Mouse (Mus musculus): ENCODE results near the gene Gpc5. TPM values are rescaled to one million over a fixed set of nuclear protein-coding genes. Genes with fewer than 3 reads are reported as not detected.

Gpc5 gene
- polyA plus RNA-seq, 1 experiment from 2014 or later = 5.5 TPM

DNA sequence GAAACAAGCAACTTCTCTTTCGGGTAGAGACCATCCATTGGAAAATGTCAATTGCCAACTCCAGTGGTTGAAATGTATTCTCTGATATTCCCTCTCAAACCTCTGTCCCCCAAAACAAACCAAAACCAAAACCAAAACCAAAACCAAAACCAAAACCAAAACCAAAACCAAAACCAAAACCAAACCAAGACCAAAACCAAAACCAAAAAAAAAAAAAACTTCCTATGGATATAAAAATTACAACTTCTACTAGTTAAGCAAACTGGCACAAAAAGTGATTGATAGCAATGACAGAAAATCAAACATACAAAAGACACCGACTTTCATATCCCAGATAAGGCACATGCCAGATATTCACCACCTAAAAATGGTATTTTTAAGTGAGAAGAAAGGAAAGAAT is 161.7 kb downstream of the Gpc5 start:
- 94% methylated on average over 2 of the region's 2 CpGs for WGBS
- Histone ChIP-seq H3K9ac (replicated peaks; ENCODE audit: low read length) (no peak overlapping the region), H3K27me3 (ENCODE audit: control insufficient read depth, insufficient read depth, low read length) (no peaks in the 10 kb centered on the region), H3K9me3 (ENCODE audit: control insufficient read depth, low read length) (no peaks in the 10 kb centered on the region), H3K27ac (replicated peaks; ENCODE audit: low read depth, low read length) (no peak overlapping the region), H3K4me1 (ENCODE audit: control insufficient read depth, insufficient read depth, low read length) (no peaks in the 10 kb centered on the region), H3K36me3 (ENCODE audit: control insufficient read depth, insufficient read depth, low read length) (no peaks in the 10 kb centered on the region), H3K4me3 (replicated peaks; ENCODE audit: low read depth, low read length) (no peak overlapping the region), H3K4me2 (ENCODE audit: low read length) (no peak overlapping the region)
- no peak for DNase-seq
- ATAC-seq (ENCODE audit: low FRiP score, low TSS enrichment) = no peak

DNA sequence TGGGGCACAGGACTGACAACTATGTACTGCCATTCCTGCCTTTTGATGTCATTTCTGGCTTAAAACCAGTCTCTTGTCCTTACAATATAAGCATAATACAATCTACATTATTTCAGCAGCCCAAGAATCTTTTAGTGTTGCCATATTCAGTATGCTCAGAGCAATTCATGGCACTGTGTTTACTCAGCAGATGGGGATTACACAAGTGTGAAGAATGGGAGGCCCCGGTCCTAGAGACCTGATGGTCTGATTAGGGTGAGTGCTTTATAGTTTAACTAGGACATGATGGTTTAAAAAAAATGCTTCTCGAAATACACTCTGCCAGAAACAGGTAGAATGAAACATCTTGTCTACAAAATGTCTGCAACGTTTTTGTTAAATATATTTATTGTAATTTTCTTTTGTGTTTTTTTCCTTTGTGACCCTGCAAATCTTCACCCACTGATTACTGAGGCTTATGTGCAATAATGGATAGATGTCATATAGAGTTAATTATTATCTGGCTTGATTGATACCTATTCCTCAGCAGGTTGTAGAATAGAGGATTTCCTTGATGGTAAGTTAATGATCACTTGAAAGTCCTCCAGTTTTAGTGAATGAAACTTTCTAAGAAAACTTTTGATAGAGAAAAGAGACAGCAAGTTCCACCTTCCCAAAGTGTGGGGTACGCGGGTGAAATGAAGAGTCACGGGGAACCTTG is 177.8 kb downstream of the Gpc5 start:
- WGBS = 90% methylated on average over 6 of the region's 6 CpGs
- Histone ChIP-seq H3K9me3 (ENCODE audit: control insufficient read depth, low read length) (no peaks in the 10 kb centered on the region), H3K27me3 (ENCODE audit: control insufficient read depth, insufficient read depth, low read length) (no peaks in the 10 kb centered on the region), H3K4me3 (replicated peaks; ENCODE audit: low read depth, low read length) (no peak overlapping the region), H3K4me2 (ENCODE audit: low read length) (no peak overlapping the region), H3K36me3 (ENCODE audit: control insufficient read depth, insufficient read depth, low read length) (no peaks in the 10 kb centered on the region), H3K4me1 (ENCODE audit: control insufficient read depth, insufficient read depth, low read length) (no peaks in the 10 kb centered on the region), H3K27ac (replicated peaks; ENCODE audit: low read depth, low read length) (no peak overlapping the region), H3K9ac (replicated peaks; ENCODE audit: low read length) (no peak overlapping the region)
- ATAC-seq (ENCODE audit: low FRiP score, low TSS enrichment) (no peak), DNase-seq (no peak)

- Histone ChIP-seq H3K27me3 (ENCODE audit: control insufficient read depth, insufficient read depth, low read length) (no peaks in the 10 kb centered on the region), H3K27ac (replicated peaks; ENCODE audit: low read depth, low read length) (no peak overlapping the region), H3K4me2 (ENCODE audit: low read length) (no peak overlapping the region), H3K4me1 (ENCODE audit: control insufficient read depth, insufficient read depth, low read length) (no peaks in the 10 kb centered on the region), H3K9ac (replicated peaks; ENCODE audit: low read length) (no peak overlapping the region), H3K4me3 (replicated peaks; ENCODE audit: low read depth, low read length) (no peak overlapping the region), H3K9me3 (ENCODE audit: control insufficient read depth, low read length) (no peaks in the 10 kb centered on the region), H3K36me3 (ENCODE audit: control insufficient read depth, insufficient read depth, low read length) (no peaks in the 10 kb centered on the region)
- WGBS = 85% methylated on average over 6 of the region's 6 CpGs
- ATAC-seq (ENCODE audit: low FRiP score, low TSS enrichment) (no peak), DNase-seq (no peak)
Measured at GRCm38 (mm10) chr14:115270445-115270844, 178.4 kb downstream of the Gpc5 start.

- no peaks in the 10 kb centered on the region for H3K4me1 ChIP-seq (ENCODE audit: control insufficient read depth, insufficient read depth, low read length)
- H3K27ac ChIP-seq (replicated peaks; ENCODE audit: low read depth, low read length) = no peak overlapping the region
- ATAC-seq (ENCODE audit: low FRiP score, low TSS enrichment) = no peak
- H3K4me3 ChIP-seq (replicated peaks; ENCODE audit: low read depth, low read length) = no peak overlapping the region
- no peak overlapping the region for H3K4me2 ChIP-seq (ENCODE audit: low read length)
- H3K27me3 ChIP-seq (ENCODE audit: control insufficient read depth, insufficient read depth, low read length) = no peaks in the 10 kb centered on the region
- no peak for DNase-seq
- no peaks in the 10 kb centered on the region for H3K9me3 ChIP-seq (ENCODE audit: control insufficient read depth, low read length)
- H3K36me3 ChIP-seq (ENCODE audit: control insufficient read depth, insufficient read depth, low read length) = no peaks in the 10 kb centered on the region
- H3K9ac ChIP-seq (replicated peaks; ENCODE audit: low read length) = no peak overlapping the region
Measured at GRCm38 (mm10) chr14:115282782-115283181, 190.8 kb downstream of the Gpc5 start.

DNA sequence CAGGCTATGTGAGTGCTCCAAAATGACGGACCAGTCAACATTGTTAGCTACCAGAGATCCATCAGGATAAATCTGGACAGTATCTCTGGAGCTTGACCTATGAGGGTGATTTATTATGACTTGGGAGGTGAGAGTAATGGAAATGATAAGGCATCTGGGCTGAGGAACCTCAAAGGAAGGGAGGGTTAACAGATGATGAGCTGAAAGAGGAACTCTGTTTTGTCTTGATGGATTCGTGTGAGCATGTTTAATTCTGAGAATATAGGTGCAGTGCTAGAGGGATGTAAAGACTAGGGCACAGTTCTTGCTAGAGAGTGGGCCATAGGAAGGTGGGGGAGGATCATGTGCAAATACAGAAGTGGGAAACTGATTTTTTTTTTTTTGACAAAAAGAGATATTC is 232.2 kb downstream of the Gpc5 start:
- H3K9me3 ChIP-seq (ENCODE audit: control insufficient read depth, low read length) = no peaks in the 10 kb centered on the region
- H3K27ac ChIP-seq (replicated peaks; ENCODE audit: low read depth, low read length) = no peak overlapping the region
- no peak overlapping the region for H3K9ac ChIP-seq (replicated peaks; ENCODE audit: low read length)
- no peak for DNase-seq
- WGBS = 91% methylated on average over 2 of the region's 2 CpGs
- H3K4me3 ChIP-seq (replicated peaks; ENCODE audit: low read depth, low read length) = no peak overlapping the region
- no peaks in the 10 kb centered on the region for H3K27me3 ChIP-seq (ENCODE audit: control insufficient read depth, insufficient read depth, low read length)
- no peak for ATAC-seq (ENCODE audit: low FRiP score, low TSS enrichment)
- no peaks in the 10 kb centered on the region for H3K36me3 ChIP-seq (ENCODE audit: control insufficient read depth, insufficient read depth, low read length)
- H3K4me1 ChIP-seq (ENCODE audit: control insufficient read depth, insufficient read depth, low read length) = no peaks in the 10 kb centered on the region
- no peak overlapping the region for H3K4me2 ChIP-seq (ENCODE audit: low read length)

DNA sequence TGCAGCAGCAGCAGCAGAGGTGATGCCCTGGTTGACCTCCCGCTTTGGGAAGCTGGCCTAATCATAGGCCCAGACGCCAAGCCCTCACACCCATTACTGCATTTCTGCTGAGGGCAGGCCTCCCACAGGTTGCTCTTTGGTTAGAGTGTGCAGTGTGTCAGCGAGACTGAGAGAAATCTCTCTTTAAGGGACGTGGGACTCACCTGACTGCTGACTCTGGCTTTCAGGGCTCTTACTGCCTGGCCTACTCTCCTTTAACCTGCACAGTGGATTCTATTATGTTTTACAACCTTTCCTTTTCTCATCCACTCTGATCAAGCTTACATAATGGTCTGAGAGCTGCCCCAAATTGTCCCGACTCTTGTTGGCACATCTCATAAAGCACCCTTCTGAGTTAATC is 234.4 kb downstream of the Gpc5 start:
- no peak overlapping the region for H3K4me3 ChIP-seq (replicated peaks; ENCODE audit: low read depth, low read length)
- ATAC-seq (ENCODE audit: low FRiP score, low TSS enrichment) (no peak), DNase-seq (no peak)
- no peak overlapping the region for H3K27ac ChIP-seq (replicated peaks; ENCODE audit: low read depth, low read length)
- no peaks in the 10 kb centered on the region for H3K27me3 ChIP-seq (ENCODE audit: control insufficient read depth, insufficient read depth, low read length)
- H3K4me2 ChIP-seq (ENCODE audit: low read length) = no peak overlapping the region
- no peaks in the 10 kb centered on the region for H3K36me3 ChIP-seq (ENCODE audit: control insufficient read depth, insufficient read depth, low read length)
- no peaks in the 10 kb centered on the region for H3K9me3 ChIP-seq (ENCODE audit: control insufficient read depth, low read length)
- WGBS = 54% methylated on average over 5 of the region's 5 CpGs
- no peak overlapping the region for H3K9ac ChIP-seq (replicated peaks; ENCODE audit: low read length)
- H3K4me1 ChIP-seq (ENCODE audit: control insufficient read depth, insufficient read depth, low read length) = no peaks in the 10 kb centered on the region

DNA sequence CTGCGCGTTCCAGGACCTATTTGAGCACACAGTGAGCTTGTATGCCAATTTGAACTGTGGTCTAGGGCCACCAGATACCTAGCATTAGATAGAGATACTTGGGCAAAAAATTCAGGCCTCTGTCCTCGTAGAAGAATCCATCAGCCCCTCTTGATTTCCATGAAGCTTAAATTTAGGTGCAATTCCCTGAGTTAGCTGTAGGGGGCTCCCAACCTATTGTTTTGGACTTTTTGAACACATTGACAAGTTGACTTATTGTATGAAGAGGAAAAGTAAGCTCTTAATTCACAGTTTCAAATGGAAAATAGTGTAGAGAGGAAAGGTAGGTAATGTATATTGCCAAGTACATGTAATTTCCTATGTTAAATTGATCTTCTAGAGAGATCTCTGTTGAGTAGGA is 247.1 kb downstream of the Gpc5 start:
- Histone ChIP-seq H3K4me1 (ENCODE audit: control insufficient read depth, insufficient read depth, low read length) (no peaks in the 10 kb centered on the region), H3K9me3 (ENCODE audit: control insufficient read depth, low read length) (no peaks in the 10 kb centered on the region), H3K4me2 (ENCODE audit: low read length) (no peak overlapping the region), H3K9ac (replicated peaks; ENCODE audit: low read length) (no peak overlapping the region), H3K4me3 (replicated peaks; ENCODE audit: low read depth, low read length) (no peak overlapping the region), H3K27me3 (ENCODE audit: control insufficient read depth, insufficient read depth, low read length) (no peaks in the 10 kb centered on the region), H3K36me3 (ENCODE audit: control insufficient read depth, insufficient read depth, low read length) (no peaks in the 10 kb centered on the region), H3K27ac (replicated peaks; ENCODE audit: low read depth, low read length) (no peak overlapping the region)
- no peak for DNase-seq
- 81% methylated on average over 3 of the region's 3 CpGs for WGBS
- no peak for ATAC-seq (ENCODE audit: low FRiP score, low TSS enrichment)

GRCm38 (mm10) chr14:115342597-115342996 is 250.6 kb downstream of the Gpc5 start:
- H3K9me3 ChIP-seq (ENCODE audit: control insufficient read depth, low read length) = no peaks in the 10 kb centered on the region
- H3K4me2 ChIP-seq (ENCODE audit: low read length) = no peak overlapping the region
- no peak for DNase-seq
- no peak overlapping the region for H3K27ac ChIP-seq (replicated peaks; ENCODE audit: low read depth, low read length)
- no peaks in the 10 kb centered on the region for H3K27me3 ChIP-seq (ENCODE audit: control insufficient read depth, insufficient read depth, low read length)
- whole genome bisulfite sequencing = 84% methylated on average over 2 of the region's 2 CpGs
- no peak for ATAC-seq (ENCODE audit: low FRiP score, low TSS enrichment)
- no peaks in the 10 kb centered on the region for H3K36me3 ChIP-seq (ENCODE audit: control insufficient read depth, insufficient read depth, low read length)
- H3K9ac ChIP-seq (replicated peaks; ENCODE audit: low read length) = no peak overlapping the region
- no peaks in the 10 kb centered on the region for H3K4me1 ChIP-seq (ENCODE audit: control insufficient read depth, insufficient read depth, low read length)
- no peak overlapping the region for H3K4me3 ChIP-seq (replicated peaks; ENCODE audit: low read depth, low read length)

- DNase-seq (no peak), ATAC-seq (ENCODE audit: low FRiP score, low TSS enrichment) (no peak)
- no peak overlapping the region for H3K4me2 ChIP-seq (ENCODE audit: low read length)
- no peaks in the 10 kb centered on the region for H3K27me3 ChIP-seq (ENCODE audit: control insufficient read depth, insufficient read depth, low read length)
- no peaks in the 10 kb centered on the region for H3K36me3 ChIP-seq (ENCODE audit: control insufficient read depth, insufficient read depth, low read length)
- WGBS = 74% methylated on average over 3 of the region's 3 CpGs
- no peaks in the 10 kb centered on the region for H3K4me1 ChIP-seq (ENCODE audit: control insufficient read depth, insufficient read depth, low read length)
- H3K9me3 ChIP-seq (ENCODE audit: control insufficient read depth, low read length) = no peaks in the 10 kb centered on the region
- no peak overlapping the region for H3K9ac ChIP-seq (replicated peaks; ENCODE audit: low read length)
- no peak overlapping the region for H3K4me3 ChIP-seq (replicated peaks; ENCODE audit: low read depth, low read length)
- H3K27ac ChIP-seq (replicated peaks; ENCODE audit: low read depth, low read length) = no peak overlapping the region
Measured at GRCm38 (mm10) chr14:115349448-115349847, 257.4 kb downstream of the Gpc5 start.

Measured in midbrain, embryonic 14.5 days (tissue).